Mouse (Mus musculus): ENCODE results near the gene Olfr1116. TPM values are rescaled to one million over a fixed set of nuclear protein-coding genes. Genes with fewer than 3 reads are reported as not detected.

The Olfr1116 gene
- total RNA-seq (2021), result not detected

DNA sequence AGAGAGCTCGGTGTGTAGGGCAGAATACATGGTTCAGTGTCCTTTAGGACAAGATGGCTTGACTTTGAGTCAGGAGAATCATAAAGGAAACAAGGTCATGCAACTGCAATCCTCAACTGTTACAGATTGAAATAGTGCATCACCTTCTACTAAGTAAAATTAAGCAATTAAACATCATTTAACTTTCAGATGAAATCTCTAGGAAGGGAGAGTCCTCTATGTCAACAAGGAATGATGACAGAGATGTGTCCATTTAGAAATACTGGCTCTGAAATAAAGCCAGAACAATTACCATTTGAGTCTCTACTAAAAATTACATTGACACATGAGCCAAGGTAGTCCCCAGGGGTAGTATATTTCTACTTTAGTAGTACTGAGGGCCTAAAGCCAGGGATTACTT lies at the start of gene Olfr1116:
TSS of gene Olfr1116 (plus strand) at position 301 of the 400 bp plus-strand sequence.
- no peak for DNase-seq

GRCm38 (mm10) chr2:87247713-87248112 lies 19.6 kb upstream of the Olfr1116 start, which contains the start of gene Olfr1115:
Gene Olfr1115 (plus strand): TSS chr2:87248013.
- no peak for DNase-seq

DNA sequence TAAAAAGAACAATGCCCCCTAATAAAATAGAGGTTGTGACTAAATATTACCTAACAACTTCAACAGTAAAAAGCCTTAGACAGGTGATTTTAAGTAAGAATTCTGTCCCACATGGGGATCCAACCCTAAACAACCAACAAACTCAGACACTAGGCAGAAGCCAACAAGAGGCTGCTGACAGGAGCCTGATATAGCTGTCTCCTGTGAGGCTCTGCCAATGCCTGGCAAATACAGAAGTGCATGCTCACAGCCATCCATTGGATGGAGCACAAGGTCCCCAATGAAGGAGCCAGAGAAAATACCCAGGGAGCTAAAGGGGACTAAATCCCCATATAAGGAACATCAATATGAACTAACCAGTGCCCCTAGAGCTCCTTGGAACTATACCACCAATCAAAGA lies 26.6 kb downstream of the Olfr1116 start:
- peak; percentile 37 for DNase-seq

DNA sequence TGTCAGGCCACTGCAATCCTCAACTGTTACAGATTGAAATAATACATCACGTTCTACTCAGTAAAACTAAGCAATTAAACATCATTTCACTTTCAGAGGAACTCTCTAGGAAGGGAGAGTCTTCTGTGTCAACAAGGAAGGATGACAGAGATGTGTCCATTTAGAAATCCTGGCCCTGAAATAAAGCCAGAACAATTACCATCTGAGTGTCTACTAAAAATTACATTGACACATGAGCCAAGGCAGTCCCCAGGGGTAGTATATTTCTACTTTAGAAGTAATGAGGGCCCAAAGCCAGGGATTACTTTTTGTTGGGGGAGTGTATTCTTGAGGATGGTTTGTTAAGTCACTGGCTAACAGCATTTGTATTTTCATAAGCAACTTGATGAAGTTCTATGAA lies 39.9 kb downstream of the Olfr1116 start, which contains the start of gene Olfr1118:
TSS of gene Olfr1118 (plus strand) at position 301 of the 400 bp plus-strand sequence.
- DNase-seq, result no peak

Small RNA genes lying within 50 kb of the gene (microRNA-seq; reads per million reads assigned to microRNA genes)
- 0 reads per million in 2 experiments for gene Gm27438

Other genes with a start within 250 kb of the Olfr1116 start
- gene Olfr1104, start 240.5 kb upstream of the Olfr1116 start, total RNA-seq (2021), result not detected
- not detected for gene Olfr1105, start 231.0 kb upstream of the Olfr1116 start, total RNA-seq (2021)
- gene Olfr1106, start 215.3 kb upstream of the Olfr1116 start, total RNA-seq (2021), result not detected
- not detected for gene Olfr1107, start 191.7 kb upstream of the Olfr1116 start, total RNA-seq (2021)
- gene Olfr1109, start 171.5 kb upstream of the Olfr1116 start, total RNA-seq (2021), result not detected
- not detected for gene Olfr259, start 153.0 kb upstream of the Olfr1116 start, total RNA-seq (2021)
- not detected for gene Olfr1110, start 127.2 kb upstream of the Olfr1116 start, total RNA-seq (2021)
- not detected for gene Olfr1111, start 114.9 kb upstream of the Olfr1116 start, total RNA-seq (2021)
- not detected for gene Olfr1112, start 79.7 kb upstream of the Olfr1116 start, total RNA-seq (2021)
- not detected for gene Olfr1113, start 58.6 kb upstream of the Olfr1116 start, total RNA-seq (2021)
- not detected for gene Olfr1115, start 19.5 kb upstream of the Olfr1116 start, total RNA-seq (2021)
- not detected for gene Olfr1118, start 40.0 kb downstream of the Olfr1116 start, total RNA-seq (2021)
- not detected for gene Olfr1120, start 87.3 kb downstream of the Olfr1116 start, total RNA-seq (2021)
- gene Olfr1121, start 102.4 kb downstream of the Olfr1116 start, total RNA-seq (2021), result not detected
- gene Olfr1122, start 118.3 kb downstream of the Olfr1116 start, total RNA-seq (2021), result under 1 TPM in 1 of 2 experiments, not detected in 1; 0.05 TPM
- not detected for gene Olfr1123, start 149.1 kb downstream of the Olfr1116 start, total RNA-seq (2021)
- gene Olfr1124, start 162.7 kb downstream of the Olfr1116 start, total RNA-seq (2021), result not detected
- gene Olfr1126, start 186.4 kb downstream of the Olfr1116 start, total RNA-seq (2021), result not detected
- not detected for gene Pramel7, start 229.6 kb downstream of the Olfr1116 start, total RNA-seq (2021)
- gene Pramel6, start 239.0 kb downstream of the Olfr1116 start, total RNA-seq (2021), result not detected